Mouse (Mus musculus) kidney, postnatal 36 days (tissue): ENCODE measurements at regions not wholly inside any gene's neighbourhood (a gene's known extent, or its start where the extent isn't known, plus 50 kb on each side); places are given as distances from the start of the nearest gene placed in this dataset.
"Not testable (repeated sequence)": the region's sequence is repeated elsewhere in the genome, so short reads cannot be mapped to it uniquely, and the experiment has no call there.

Experiments used
- DNase-seq, 2 experiments: peaks; one replicate each; pipeline ENCODE4 v3.0.0; 2021 to 2022; ENCODE audit warnings: mixed read lengths in 2 of 2

GRCm38 (mm10) chr12:29290591-29291351 lies 237.4 kb upstream of the Myt1l start:
- DNase-seq: peak; percentile 95 to 98

- DNase-seq: no peak
These were observed 230.2 kb upstream of the Myt1l start for GRCm38 (mm10) chr12:29297984-29298383.

GRCm38 (mm10) chr12:29315636-29316035 lies 212.5 kb upstream of the Myt1l start:
- DNase-seq: no peak

- no peak for DNase-seq
These were observed 206.7 kb upstream of the Myt1l start for GRCm38 (mm10) chr12:29321468-29321867.

GRCm38 (mm10) chr12:29323534-29323933 lies 204.7 kb upstream of the Myt1l start:
- no peak for DNase-seq

GRCm38 (mm10) chr12:29335839-29336469 lies 192.2 kb upstream of the Myt1l start:
- DNase-seq: no peak

GRCm38 (mm10) chr12:29337336-29337735 lies 190.8 kb upstream of the Myt1l start:
- no peak for DNase-seq

- no peak for DNase-seq
These were observed 186.7 kb upstream of the Myt1l start for GRCm38 (mm10) chr12:29341388-29341995.

- DNase-seq: no peak
These were observed 184.9 kb upstream of the Myt1l start for GRCm38 (mm10) chr12:29343147-29343852.

GRCm38 (mm10) chr12:29348698-29349097 lies 179.5 kb upstream of the Myt1l start:
- no peak for DNase-seq

- DNase-seq: peak in 1 of 2 experiments; percentile 3
These were observed 178.9 kb upstream of the Myt1l start for GRCm38 (mm10) chr12:29349146-29349850.

- no peak for DNase-seq
These were observed 174.2 kb upstream of the Myt1l start for GRCm38 (mm10) chr12:29353777-29354496.

- DNase-seq: no peak
These were observed 173.4 kb upstream of the Myt1l start for GRCm38 (mm10) chr12:29354816-29355215.

GRCm38 (mm10) chr12:29356681-29357397 lies 171.3 kb upstream of the Myt1l start:
- DNase-seq: no peak

GRCm38 (mm10) chr12:29361236-29361635 lies 166.9 kb upstream of the Myt1l start:
- DNase-seq: no peak

GRCm38 (mm10) chr12:29367741-29368106 lies 160.5 kb upstream of the Myt1l start:
- DNase-seq: not testable (repeated sequence)

GRCm38 (mm10) chr12:29368107-29368819 lies 159.9 kb upstream of the Myt1l start:
- DNase-seq: peak; percentile 57 to 69

GRCm38 (mm10) chr12:29368820-29369175 lies 159.4 kb upstream of the Myt1l start:
- no peak for DNase-seq

- no peak for DNase-seq
These were observed 136.4 kb upstream of the Myt1l start for GRCm38 (mm10) chr12:29391756-29392155.

GRCm38 (mm10) chr12:29394271-29394670 lies 133.9 kb upstream of the Myt1l start:
- DNase-seq: no peak

GRCm38 (mm10) chr12:29394881-29395280 lies 133.3 kb upstream of the Myt1l start:
- DNase-seq: peak in 1 of 2 experiments; percentile 5
